Mouse (Mus musculus): ENCODE measurements around the gene Hagh. TPM values are rescaled to one million over a fixed set of nuclear protein-coding genes. Genes with fewer than 3 reads are reported as not detected.
A peak's percentile ranks its signal among the peaks of the same experiment; 100 is the strongest.

Gene Hagh
- total RNA-seq, 2 experiments from 2014 or later = 45.8 to 46.1 TPM

DNA sequence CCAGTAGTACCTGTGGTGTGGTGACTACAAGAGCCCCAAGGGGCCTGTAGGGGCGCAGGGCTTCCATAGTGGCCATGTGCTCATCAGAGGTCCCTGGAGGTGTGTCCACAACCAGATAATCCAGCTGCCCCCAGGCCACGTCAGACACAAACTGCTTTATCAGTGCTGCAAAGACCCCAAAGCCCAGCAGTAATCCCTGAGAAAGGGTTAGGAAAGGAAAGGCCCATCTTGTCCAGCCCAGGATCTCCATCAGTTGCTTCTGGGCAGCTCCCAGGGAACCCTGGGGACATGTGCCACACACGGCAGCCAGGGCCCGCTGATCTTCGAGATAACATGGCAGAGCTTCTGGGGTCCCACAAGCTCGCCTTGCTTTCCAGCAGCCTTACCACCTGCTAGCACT lies 44.4 kb downstream of the Hagh start:
- ATAC-seq (replicated peaks; ENCODE audit: poor library complexity, severe bottlenecking) = no peak

- ATAC-seq (replicated peaks; ENCODE audit: poor library complexity, severe bottlenecking) = no peak
Observed at GRCm38 (mm10) chr17:24885356-24886133, 45.6 kb downstream of the Hagh start.

GRCm38 (mm10) chr17:24886134-24886931 lies 46.4 kb downstream of the Hagh start, which contains the start of the genes Nubp2 and Spsb3:
Gene Nubp2, minus strand, starts transcription at chr17:24886349.
Gene Spsb3, plus strand, starts transcription at chr17:24886643.
- peak; percentile 85 for ATAC-seq (replicated peaks; ENCODE audit: poor library complexity, severe bottlenecking)

- ATAC-seq (replicated peaks; ENCODE audit: poor library complexity, severe bottlenecking) = 0 out of 2 replicates have a peak, but pooled peaks have one; percentile 1
Observed at GRCm38 (mm10) chr17:24886932-24887271, 47.0 kb downstream of the Hagh start.

GRCm38 (mm10) chr17:24887291-24888080 lies 47.5 kb downstream of the Hagh start:
- ATAC-seq (replicated peaks; ENCODE audit: poor library complexity, severe bottlenecking) = no peak

- no peak for ATAC-seq (replicated peaks; ENCODE audit: poor library complexity, severe bottlenecking)
Observed at GRCm38 (mm10) chr17:24888862-24889261, 48.9 kb downstream of the Hagh start.

DNA sequence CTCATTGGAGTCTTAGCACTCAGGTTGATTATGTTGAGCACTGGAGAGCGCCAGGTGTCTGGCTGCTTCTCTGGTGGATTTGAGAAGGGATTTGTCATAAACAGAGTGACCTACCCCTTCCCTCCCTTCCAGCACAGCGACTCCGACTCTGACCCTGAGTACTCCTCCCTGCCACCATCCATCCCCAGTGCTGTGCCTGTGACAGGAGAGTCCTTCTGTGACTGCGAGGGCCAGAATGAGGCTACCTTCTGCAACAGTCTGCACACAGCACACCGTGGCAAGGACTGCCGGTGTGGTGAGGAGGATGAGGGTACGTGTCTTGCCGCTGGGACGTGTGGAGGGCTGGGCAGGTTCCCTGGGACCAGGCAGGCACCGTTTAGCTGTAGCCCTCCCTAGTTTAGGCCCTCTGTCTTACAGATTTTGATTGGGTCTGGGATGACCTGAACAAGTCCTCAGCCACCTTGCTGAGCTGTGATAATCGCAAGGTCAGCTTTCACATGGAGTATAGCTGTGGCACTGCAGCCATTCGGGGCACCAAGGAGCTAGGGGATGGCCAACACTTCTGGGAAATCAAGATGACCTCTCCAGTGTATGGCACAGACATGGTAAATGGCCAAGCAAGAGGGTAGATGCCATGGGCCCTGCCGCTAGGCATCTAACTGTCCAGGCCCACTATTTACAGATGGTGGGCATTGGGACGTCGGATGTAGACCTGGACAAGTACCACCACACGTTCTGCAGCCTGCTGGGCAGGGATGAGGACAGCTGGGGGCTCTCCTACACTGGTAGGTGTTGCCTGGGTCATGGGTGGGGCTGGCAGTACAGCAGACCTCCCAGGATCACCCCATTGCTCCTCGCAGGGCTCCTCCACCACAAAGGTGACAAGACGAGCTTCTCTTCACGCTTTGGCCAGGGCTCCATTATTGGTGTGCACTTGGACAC lies 50.5 kb downstream of the Hagh start:
- ATAC-seq (replicated peaks; ENCODE audit: poor library complexity, severe bottlenecking) = no peak

GRCm38 (mm10) chr17:24891321-24891720 lies 51.4 kb downstream of the Hagh start:
- no peak for ATAC-seq (replicated peaks; ENCODE audit: poor library complexity, severe bottlenecking)

- ATAC-seq (replicated peaks; ENCODE audit: poor library complexity, severe bottlenecking) = no peak
Observed at GRCm38 (mm10) chr17:24892785-24893184, 52.8 kb downstream of the Hagh start.

DNA sequence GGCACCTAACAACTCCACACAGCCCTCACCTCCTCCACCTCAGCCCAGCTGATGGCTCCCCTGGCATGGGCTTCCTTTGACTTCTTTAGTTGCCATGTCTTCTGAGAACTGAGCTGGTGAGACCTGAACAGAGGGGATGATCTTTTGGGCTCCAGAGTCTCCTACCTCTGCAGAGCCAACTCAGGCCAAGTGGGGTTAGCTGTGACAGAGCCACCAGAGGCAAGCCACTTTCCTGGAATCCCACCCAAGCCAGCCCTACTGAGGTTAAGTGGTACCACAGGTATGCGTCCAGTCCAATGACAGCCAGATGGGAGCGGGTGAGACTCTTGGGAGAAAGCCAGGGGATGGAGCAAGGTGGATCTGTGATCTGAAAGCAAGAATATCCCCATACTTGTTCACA lies 53.3 kb downstream of the Hagh start:
- no peak for ATAC-seq (replicated peaks; ENCODE audit: poor library complexity, severe bottlenecking)

- peak; percentile 7; the same call in 1 of the 2 replicates for ATAC-seq (replicated peaks; ENCODE audit: poor library complexity, severe bottlenecking)
Observed at GRCm38 (mm10) chr17:24894061-24894994, 54.4 kb downstream of the Hagh start.

DNA sequence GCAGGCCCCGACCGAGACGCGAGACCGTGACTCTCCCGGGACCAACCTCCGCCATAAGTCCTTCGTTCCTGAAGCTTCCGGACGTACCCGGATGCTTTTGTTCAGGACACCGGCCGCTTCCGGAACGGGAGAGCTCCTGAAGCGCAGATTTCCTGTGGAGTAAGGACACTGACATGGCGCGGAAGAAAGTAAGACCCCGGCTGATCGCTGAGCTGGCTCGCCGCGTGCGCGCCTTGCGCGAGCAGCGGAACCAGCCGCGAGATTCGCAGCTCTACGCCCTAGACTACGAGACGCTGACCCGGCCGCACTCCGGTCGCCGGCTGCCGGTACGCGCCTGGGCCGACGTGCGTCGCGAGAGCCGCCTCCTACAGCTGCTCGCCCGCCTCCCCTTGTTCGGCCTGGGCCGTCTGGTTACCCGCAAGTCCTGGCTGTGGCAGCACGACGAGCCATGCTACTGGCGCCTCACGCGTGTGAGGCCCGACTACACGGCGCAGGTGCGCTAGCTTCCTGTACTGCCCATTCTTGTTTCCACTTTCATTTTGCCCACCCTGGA lies 55.1 kb downstream of the Hagh start, which contains the start of the genes Eme2 and Mrps34:
Gene Eme2 (minus strand): TSS at position 93 of the 553 bp plus-strand sequence.
Gene Mrps34 (plus strand): TSS at position 122 of the 553 bp plus-strand sequence.
- peak; percentile 69 for ATAC-seq (replicated peaks; ENCODE audit: poor library complexity, severe bottlenecking)

DNA sequence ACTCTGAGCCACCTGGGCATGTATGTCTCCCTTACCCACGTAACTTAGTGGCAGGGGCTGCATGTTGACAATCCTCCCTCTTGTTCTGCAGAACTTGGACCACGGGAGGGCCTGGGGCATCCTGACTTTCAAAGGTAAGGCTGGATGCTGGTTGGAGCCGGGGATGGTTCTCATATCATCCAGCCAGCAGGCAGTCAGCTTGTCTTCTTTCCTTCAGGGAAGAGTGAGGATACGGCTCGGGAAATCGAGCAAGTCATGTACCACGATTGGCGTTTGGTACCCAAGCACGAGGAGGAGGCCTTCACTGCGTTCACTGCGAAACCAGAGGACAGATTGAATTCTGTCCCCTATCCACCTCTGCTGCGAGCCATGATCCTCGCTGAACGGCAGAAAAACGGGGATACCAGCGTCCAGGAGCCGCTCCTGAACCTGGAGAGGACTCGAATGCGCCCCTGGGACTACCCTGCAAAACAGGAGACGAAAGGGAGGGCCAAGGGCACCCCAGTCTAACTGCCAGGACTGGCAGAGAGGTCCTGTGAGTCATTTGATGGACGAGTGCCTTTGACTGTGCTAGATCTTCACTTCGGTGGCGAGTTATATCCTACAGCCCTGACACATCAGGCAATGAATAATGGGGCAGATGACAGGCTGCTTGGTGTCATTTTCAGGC lies 55.8 kb downstream of the Hagh start:
- ATAC-seq (replicated peaks; ENCODE audit: poor library complexity, severe bottlenecking) = no peak

- ATAC-seq (replicated peaks; ENCODE audit: poor library complexity, severe bottlenecking) = peak; percentile 43
Observed at GRCm38 (mm10) chr17:24896241-24896992, 56.5 kb downstream of the Hagh start, which contains the start of gene Nme3. Gene Nme3, plus strand, starts transcription at chr17:24896500.

DNA sequence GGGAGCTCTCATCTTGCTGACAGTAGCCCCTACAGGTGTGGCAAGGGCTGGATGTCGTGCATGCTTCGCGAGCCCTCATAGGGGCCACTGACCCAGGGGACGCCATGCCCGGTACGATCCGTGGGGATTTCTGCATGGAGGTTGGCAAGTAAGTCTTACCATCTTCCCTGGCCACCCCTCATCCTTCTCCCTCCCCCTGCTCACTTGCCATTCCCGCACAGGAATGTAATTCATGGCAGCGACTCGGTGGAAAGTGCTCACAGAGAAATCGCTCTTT lies 57.0 kb downstream of the Hagh start:
- no peak for ATAC-seq (replicated peaks; ENCODE audit: poor library complexity, severe bottlenecking)

DNA sequence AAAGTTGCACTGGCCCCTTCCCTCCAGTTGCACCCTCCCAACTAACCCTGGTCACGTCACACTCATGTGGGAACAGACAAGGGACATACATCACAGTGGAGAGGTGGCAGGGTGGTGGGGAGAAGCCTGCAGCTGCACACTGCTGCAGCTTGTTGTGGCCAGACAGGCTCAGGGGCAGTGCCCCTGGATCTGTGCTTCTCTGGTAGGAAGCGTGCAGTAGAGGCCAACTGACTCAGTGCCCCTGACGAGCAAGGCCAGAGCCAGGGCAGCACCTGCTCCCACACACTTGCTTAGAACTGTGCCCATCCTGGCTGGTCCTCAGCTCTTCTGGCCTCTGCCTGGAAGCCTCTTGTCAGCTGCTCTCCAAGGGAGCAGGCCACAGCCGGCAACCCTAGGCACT lies 57.7 kb downstream of the Hagh start:
- no peak for ATAC-seq (replicated peaks; ENCODE audit: poor library complexity, severe bottlenecking)
